Mouse (Mus musculus) stomach, embryonic 14.5 days (tissue): ENCODE data around the gene Lpcat2. TPM values are rescaled to one million over a fixed set of nuclear protein-coding genes. Genes with fewer than 3 reads are reported as not detected.

Experiments used
- ATAC-seq: fragments of 200-750 bp; cut with Nextera tagmentation; 2 replicates; pipeline ENCODE4 v1.8.0; 2017; ENCODE audit warnings: low read depth, moderate TSS enrichment; ENCODE audit not compliant: insufficient number of reproducible peaks, insufficient read depth, low FRiP score
- H3K27ac ChIP-seq: fragments of 300-500 bp; sonication (generic); 2 replicates; pipeline ENCODE4 v1.5.1; 2014; ENCODE audit warnings: mild to moderate bottlenecking, low read length, moderate library complexity, mixed read lengths
- H3K27me3 ChIP-seq: fragments of 300-500 bp; sonication (generic); 2 replicates; pipeline ENCODE4 v1.6.1; 2014; ENCODE audit warnings: low read length, control low read depth, mixed read lengths; ENCODE audit not compliant: control insufficient read depth, insufficient read depth
- H3K36me3 ChIP-seq: fragments of 300-500 bp; sonication (generic); 2 replicates; pipeline ENCODE4 v1.6.1; 2014; ENCODE audit warnings: mild to moderate bottlenecking, control low read depth, low read length, moderate library complexity, mixed read lengths; ENCODE audit not compliant: control insufficient read depth, insufficient read depth
- H3K4me1 ChIP-seq: fragments of 300-500 bp; sonication (generic); 2 replicates; pipeline ENCODE4 v1.6.1; 2014; ENCODE audit warnings: low read length, control low read depth, mixed read lengths; ENCODE audit not compliant: control insufficient read depth, insufficient read depth
- H3K4me2 ChIP-seq: fragments of 300-500 bp; sonication (generic); replicated peaks from 2 replicates; pipeline ENCODE4 v1.6.1; 2014; ENCODE audit warnings: low read depth, low read length, control low read depth
- H3K4me3 ChIP-seq: fragments of 300-500 bp; sonication (generic); 2 replicates; pipeline ENCODE4 v1.5.1; 2014; ENCODE audit warnings: low read depth, low read length, control low read depth
- H3K9ac ChIP-seq: fragments of 300-500 bp; sonication (generic); replicated peaks from 2 replicates; pipeline ENCODE4 v1.6.1; 2014; ENCODE audit warnings: low read depth, mild to moderate bottlenecking, control low read depth, low read length, moderate library complexity, mixed read lengths
- H3K9me3 ChIP-seq: fragments of 300-500 bp; sonication (generic); 2 replicates; pipeline ENCODE4 v1.6.1; 2016; ENCODE audit warnings: low read depth, low read length, control low read depth; ENCODE audit not compliant: control insufficient read depth
- WGBS: fragments of 180-500 bp; shearing (Covaris S2); extraction: QIAGEN DNeasy Blood & Tissue Kit; methylation state at CpG from one replicate; pipeline ENCODE4 v1.1.7; 2014; 5-methylcytosine and 5-hydroxymethylcytosine counted together
- polyA plus RNA-seq: library from polyadenylated mRNA; unstranded; fragments of >200 nt; fragmentation: Nextera tagmentation; extraction: Ambion mirVana; gene quantifications from 2 replicates; pipeline ENCODE4 v1.2.1, GENCODE M21; 2014

Gene Lpcat2
- polyA plus RNA-seq, 1 experiment from 2014 or later: 12.6 TPM

GRCm38 (mm10) chr8:92828251-92828743 lies 26.8 kb upstream of the Lpcat2 start:
- peak overlapping the region; percentile 47 for H3K4me3 ChIP-seq
- no peak overlapping the region; the same call in 1 of the 2 replicates for H3K9ac ChIP-seq
- peak overlapping the region; percentile 64 for H3K4me2 ChIP-seq
- H3K36me3 ChIP-seq: no peaks in the 10 kb centered on the region; the same call in 1 of the 2 replicates
- ATAC-seq: peak; percentile 50; the same call in 1 of the 2 replicates
- H3K4me1 ChIP-seq: 0 out of 2 replicates have a peak, but pooled peaks cover 8% of the 10 kb centered on the region
- no peaks in the 10 kb centered on the region for H3K9me3 ChIP-seq
- no peaks in the 10 kb centered on the region for H3K27me3 ChIP-seq
- peak overlapping the region; percentile 93 for H3K27ac ChIP-seq
- 36% methylated on average over 15 of the region's 15 CpGs for whole genome bisulfite sequencing

- WGBS: 30% methylated on average over 5 of the region's 5 CpGs
- Histone ChIP-seq H3K4me2 (no peak overlapping the region), H3K4me1 (no peaks in the 10 kb centered on the region), H3K9me3 (no peaks in the 10 kb centered on the region), H3K4me3 (no peak overlapping the region), H3K27me3 (no peaks in the 10 kb centered on the region), H3K36me3 (peaks cover 16% of the 10 kb centered on the region), H3K9ac (no peak overlapping the region), H3K27ac (no peak overlapping the region)
- ATAC-seq: no peak
Observed at GRCm38 (mm10) chr8:92834065-92834731, 20.9 kb upstream of the Lpcat2 start.

- Histone ChIP-seq H3K36me3 (peaks cover 19% of the 10 kb centered on the region), H3K27ac (no peak overlapping the region), H3K27me3 (no peaks in the 10 kb centered on the region), H3K9ac (no peak overlapping the region), H3K4me1 (no peaks in the 10 kb centered on the region), H3K4me2 (no peak overlapping the region), H3K9me3 (no peaks in the 10 kb centered on the region), H3K4me3 (no peak overlapping the region)
- ATAC-seq: no peak
- 84% methylated on average over 11 of the region's 11 CpGs for WGBS
Observed at GRCm38 (mm10) chr8:92834786-92835500, 20.2 kb upstream of the Lpcat2 start.

GRCm38 (mm10) chr8:92835901-92836300 lies 19.2 kb upstream of the Lpcat2 start:
- WGBS: 92% methylated on average over 11 of the region's 11 CpGs
- ATAC-seq: no peak
- no peak overlapping the region for H3K4me3 ChIP-seq
- no peak overlapping the region for H3K27ac ChIP-seq
- no peaks in the 10 kb centered on the region for H3K27me3 ChIP-seq
- no peaks in the 10 kb centered on the region for H3K4me1 ChIP-seq
- H3K4me2 ChIP-seq: no peak overlapping the region
- no peak overlapping the region for H3K9ac ChIP-seq
- H3K36me3 ChIP-seq: peaks cover 25% of the 10 kb centered on the region
- H3K9me3 ChIP-seq: no peaks in the 10 kb centered on the region

- Histone ChIP-seq H3K27ac (no peak overlapping the region), H3K4me3 (no peak overlapping the region), H3K36me3 (peaks cover 26% of the 10 kb centered on the region), H3K4me1 (no peaks in the 10 kb centered on the region), H3K9ac (no peak overlapping the region), H3K27me3 (no peaks in the 10 kb centered on the region), H3K4me2 (no peak overlapping the region), H3K9me3 (no peaks in the 10 kb centered on the region)
- WGBS: 91% methylated on average over 3 of the region's 3 CpGs
- ATAC-seq: no peak
Observed at GRCm38 (mm10) chr8:92838616-92839015, 16.5 kb upstream of the Lpcat2 start.

- no peak overlapping the region for H3K27ac ChIP-seq
- peaks cover 29% of the 10 kb centered on the region for H3K36me3 ChIP-seq
- no peaks in the 10 kb centered on the region for H3K27me3 ChIP-seq
- no peak for ATAC-seq
- no peak overlapping the region for H3K9ac ChIP-seq
- no peak overlapping the region for H3K4me2 ChIP-seq
- no peaks in the 10 kb centered on the region for H3K9me3 ChIP-seq
- 91% methylated on average over 8 of the region's 8 CpGs for WGBS
- H3K4me3 ChIP-seq: no peak overlapping the region
- no peaks in the 10 kb centered on the region for H3K4me1 ChIP-seq
Observed at GRCm38 (mm10) chr8:92839161-92839560, 16.0 kb upstream of the Lpcat2 start.

- Histone ChIP-seq H3K36me3 (peaks cover 29% of the 10 kb centered on the region), H3K4me3 (no peak overlapping the region), H3K9me3 (no peaks in the 10 kb centered on the region), H3K27ac (no peak overlapping the region), H3K9ac (no peak overlapping the region), H3K27me3 (no peaks in the 10 kb centered on the region), H3K4me2 (no peak overlapping the region), H3K4me1 (no peaks in the 10 kb centered on the region)
- ATAC-seq: no peak
- 91% methylated on average over 7 of the region's 7 CpGs for WGBS
Observed at GRCm38 (mm10) chr8:92839876-92840275, 15.3 kb upstream of the Lpcat2 start.

GRCm38 (mm10) chr8:92846684-92847083 lies 8.5 kb upstream of the Lpcat2 start:
- no peak overlapping the region for H3K4me3 ChIP-seq
- H3K9me3 ChIP-seq: no peaks in the 10 kb centered on the region
- no peak overlapping the region for H3K4me2 ChIP-seq
- no peak overlapping the region for H3K27ac ChIP-seq
- peak; percentile 43; the same call in 1 of the 2 replicates for ATAC-seq
- peaks cover 20% of the 10 kb centered on the region; the same call in 1 of the 2 replicates for H3K4me1 ChIP-seq
- peaks cover 16% of the 10 kb centered on the region for H3K36me3 ChIP-seq
- H3K27me3 ChIP-seq: no peaks in the 10 kb centered on the region
- H3K9ac ChIP-seq: no peak overlapping the region
- WGBS: 23% methylated on average over 3 of the region's 3 CpGs
